20 mouse cellular contexts compared by ENCODE assay signal in the genomic region with DNA sequence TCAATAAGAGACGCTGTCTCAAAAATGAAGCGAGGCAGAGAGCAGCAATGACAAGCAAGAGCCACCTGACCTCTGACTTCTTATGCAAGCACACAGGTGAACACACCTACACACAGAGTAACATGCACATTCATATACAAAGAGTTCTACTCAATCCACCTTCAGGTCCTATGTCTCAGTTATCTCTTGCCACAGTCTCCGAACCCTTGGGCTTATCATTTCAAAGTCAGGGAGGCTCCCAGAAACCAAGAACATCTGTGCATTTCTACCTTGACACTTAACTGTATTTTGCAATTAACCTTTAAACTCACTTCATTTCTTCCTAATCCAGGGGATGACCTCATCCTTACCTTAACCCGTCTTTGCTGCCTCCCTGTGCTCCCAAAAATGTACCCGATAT. TPM values are rescaled to one million over a fixed set of nuclear protein-coding genes. Genes with fewer than 3 reads are reported as not detected.
DNase-seq lines count a peak whose midpoint lies in the region; ATAC-seq lines count a peak whose summit lies in the region.
"Had no signal": no experiment of that assay in that cellular context is flagged by ENCODE, and none has a peak within 500 bp of the region (broad histone marks: within the 10 kb centered on the region; RNA-seq: fewer than 3 reads in every experiment).

No protein-coding gene starts in this region.

- H3K36me3 ChIP-seq in liver, embryonic 12.5 days: no peaks in the 10 kb centered on the region
- no peaks in the 10 kb centered on the region for H3K36me3 ChIP-seq in liver, embryonic 16.5 days (ENCODE audit: control insufficient read depth, insufficient read depth)
- no peaks in the 10 kb centered on the region for H3K36me3 ChIP-seq in midbrain, embryonic 13.5 days
- H3K36me3 ChIP-seq: embryonic facial prominence, embryonic 12.5 days; forebrain, embryonic 10.5 days; heart, embryonic 12.5 days; hindbrain, embryonic 10.5 days had no signal

- peak overlapping the region; percentile 91 for H3K27ac ChIP-seq in liver, embryonic 12.5 days
- H3K27ac ChIP-seq in liver, embryonic 16.5 days (ENCODE audit: low read length): peak overlapping the region; percentile 93
- H3K27ac ChIP-seq in midbrain, embryonic 13.5 days: no peak overlapping the region
- H3K27ac ChIP-seq: embryonic facial prominence, embryonic 12.5 days; forebrain, embryonic 10.5 days; gastrocnemius, adult 2 months; hindbrain, embryonic 10.5 days had no signal

- peaks cover 68% of the 10 kb centered on the region for H3K4me1 ChIP-seq in liver, embryonic 12.5 days
- H3K4me1 ChIP-seq in liver, embryonic 16.5 days (ENCODE audit: control insufficient read depth, low read depth, low read length): peaks cover 49% of the 10 kb centered on the region
- H3K4me1 ChIP-seq in midbrain, embryonic 13.5 days (replicated peaks): peaks cover 4% of the 10 kb centered on the region

- DNase-seq in right cerebral cortex, postnatal 14 days: no peak
- DNase-seq in layer of hippocampus, postnatal 14 days (ENCODE audit: low spot score in 2 of 2): no peak
- DNase-seq: adrenal gland, adult 2 months; adrenal gland, postnatal 36 days; cerebellum, adult 11 months; cerebellum, adult 8-10 months; cerebellum, postnatal 14 days; gastrocnemius, adult 2 months; gastrocnemius, postnatal 25 days had no signal

- H3K4me3 ChIP-seq in liver, embryonic 12.5 days: peak overlapping the region; percentile 17
- peak overlapping the region; percentile 18; the same call in 1 of the 2 replicates for H3K4me3 ChIP-seq in liver, embryonic 16.5 days (ENCODE audit: low read depth, low read length)
- H3K4me3 ChIP-seq in midbrain, embryonic 13.5 days (replicated peaks): no peak overlapping the region
- H3K4me3 ChIP-seq: embryonic facial prominence, embryonic 12.5 days; forebrain, embryonic 10.5 days; gastrocnemius, adult 2 months; heart, embryonic 12.5 days; hindbrain, embryonic 10.5 days had no signal

- peak overlapping the region; percentile 58 for H3K9ac ChIP-seq in liver, embryonic 12.5 days
- peak overlapping the region; percentile 58 for H3K9ac ChIP-seq in liver, embryonic 16.5 days (ENCODE audit: low read depth, low read length)
- H3K9ac ChIP-seq in midbrain, embryonic 13.5 days (replicated peaks): no peak overlapping the region
- H3K9ac ChIP-seq: embryonic facial prominence, embryonic 12.5 days; heart, embryonic 12.5 days had no signal

- H3K27me3 ChIP-seq in liver, embryonic 12.5 days (replicated peaks): 0 out of 2 replicates have a peak, but pooled peaks cover 4% of the 10 kb centered on the region
- H3K27me3 ChIP-seq in liver, embryonic 16.5 days (ENCODE audit: control insufficient read depth, insufficient read depth, low read depth, low read length): no peaks in the 10 kb centered on the region; the same call in 1 of the 2 replicates
- peaks cover 22% of the 10 kb centered on the region for H3K27me3 ChIP-seq in midbrain, embryonic 13.5 days

- 32% methylated on average over 5 of the region's 5 CpGs for WGBS in liver, embryonic 12.5 days (ENCODE audit: insufficient replicate concordance)
- 48% methylated on average over 5 of the region's 5 CpGs for WGBS in liver, embryonic 16.5 days (ENCODE audit: insufficient replicate concordance)
- 88% methylated on average over 5 of the region's 5 CpGs for WGBS in midbrain, embryonic 13.5 days

- peak overlapping the region; percentile 63 for H3K4me2 ChIP-seq in liver, embryonic 12.5 days
- peak overlapping the region; percentile 66 for H3K4me2 ChIP-seq in liver, embryonic 16.5 days (ENCODE audit: low read depth, low read length)
- no peak overlapping the region for H3K4me2 ChIP-seq in midbrain, embryonic 13.5 days (replicated peaks)
- H3K4me2 ChIP-seq: embryonic facial prominence, embryonic 12.5 days; heart, embryonic 12.5 days had no signal

- H3K9me3 ChIP-seq in liver, embryonic 12.5 days (replicated peaks): no peaks in the 10 kb centered on the region
- no peaks in the 10 kb centered on the region for H3K9me3 ChIP-seq in liver, embryonic 16.5 days (replicated peaks; ENCODE audit: control insufficient read depth, low read length)
- no peaks in the 10 kb centered on the region for H3K9me3 ChIP-seq in midbrain, embryonic 13.5 days
- H3K9me3 ChIP-seq: embryonic facial prominence, embryonic 12.5 days; forebrain, embryonic 10.5 days; heart, embryonic 12.5 days; hindbrain, embryonic 10.5 days had no signal

- peak; percentile 55 for ATAC-seq in erythroid progenitor cell, adult 5-6 weeks (replicated peaks; ENCODE audit: low FRiP score, poor library complexity, severe bottlenecking)
- ATAC-seq in liver, embryonic 12.5 days: peak; percentile 57
- ATAC-seq in liver, embryonic 16.5 days (ENCODE audit: low read depth): peak; percentile 47
- ATAC-seq in inflammation-experienced regulatory T-cells, adult 6 months: no peak
- ATAC-seq in midbrain, embryonic 13.5 days: no peak
- ATAC-seq: forebrain, embryonic 14.5 days; hindbrain, embryonic 16.5 days had no signal

RNA-seq across cellular contexts. Expression of gene Tmem56, which starts 15.6 kb away (rescaled TPM):
- 44.0 and 57.0 TPM in 2 replicates for total RNA-seq in erythroid progenitor cell, adult 5-6 weeks (2015; ENCODE audit: low replicate concordance)
- 36.5 and 43.3 TPM in 2 replicates for total RNA-seq in erythroid progenitor cell, adult 5-6 weeks (2017; ENCODE audit: low replicate concordance)
- 29.8 and 32.2 TPM in 2 replicates for polyA plus RNA-seq in liver, embryonic 12.5 days (2016; fragmentation: Nextera tagmentation; extraction: Ambion mirVana)
- 12.8 and 15.2 TPM in 2 replicates for polyA plus RNA-seq in liver, embryonic 16.5 days (2015; fragmentation: Nextera tagmentation; extraction: Ambion mirVana)
- 10 to 100 TPM; 25.4 to 28.3 TPM for total RNA-seq in layer of hippocampus, postnatal 14 days (2021)
- polyA plus RNA-seq in inflammation-experienced regulatory T-cells, adult 6 months (2017; shearing (Covaris generic)): not detected
- 1.1 and 1.2 TPM in 2 replicates for polyA plus RNA-seq in midbrain, embryonic 13.5 days (2015; fragmentation: Nextera tagmentation; extraction: Ambion mirVana)

RNA-seq across cellular contexts. Expression of gene Alg14, which starts 24.3 kb away (rescaled TPM):
- total RNA-seq in erythroid progenitor cell, adult 5-6 weeks (2015; ENCODE audit: low replicate concordance): 7.6 and 12.6 TPM in 2 replicates
- total RNA-seq in erythroid progenitor cell, adult 5-6 weeks (2017; ENCODE audit: low replicate concordance): 0.23 and 2.2 TPM in 2 replicates
- 18.1 and 20.0 TPM in 2 replicates for polyA plus RNA-seq in liver, embryonic 12.5 days (2016; fragmentation: Nextera tagmentation; extraction: Ambion mirVana)
- 15.0 and 16.6 TPM in 2 replicates for polyA plus RNA-seq in liver, embryonic 16.5 days (2015; fragmentation: Nextera tagmentation; extraction: Ambion mirVana)
- 10 to 100 TPM; 18.6 to 21.7 TPM for total RNA-seq in layer of hippocampus, postnatal 14 days (2021)
- polyA plus RNA-seq in inflammation-experienced regulatory T-cells, adult 6 months (2017; shearing (Covaris generic)): 10 to 100 TPM; 18.1 to 24.6 (median 21.3) TPM
- 31.7 and 34.0 TPM in 2 replicates for polyA plus RNA-seq in midbrain, embryonic 13.5 days (2015; fragmentation: Nextera tagmentation; extraction: Ambion mirVana)

Comparison
In these comparisons a context has a peak if more than half of its experiments do, and no peak if none do; other contexts are left out.
1. ATAC-seq: peak in erythroid progenitor cell, adult 5-6 weeks (single experiment), liver, embryonic 12.5 days (single experiment) and liver, embryonic 16.5 days (single experiment); none in inflammation-experienced regulatory T-cells, adult 6 months (single experiment) and midbrain, embryonic 13.5 days (single experiment).